Mouse (Mus musculus) midbrain, embryonic 10.5 days (tissue): ENCODE results near the gene Higd2a. TPM values are rescaled to one million over a fixed set of nuclear protein-coding genes. Genes with fewer than 3 reads are reported as not detected.

Experiments used
- DNase-seq: peaks from one replicate; pipeline ENCODE4 v3.0.0-alpha.2; 2017; ENCODE audit warnings: low spot score
- H3K27ac ChIP-seq: fragments of 300-500 bp; sonication (generic); replicated peaks from 2 replicates; pipeline ENCODE4 v1.5.1; 2016; ENCODE audit warnings: mild to moderate bottlenecking
- H3K27me3 ChIP-seq: fragments of 300-500 bp; sonication (generic); 2 replicates; pipeline ENCODE4 v1.6.1; 2016; ENCODE audit warnings: low read depth, mild to moderate bottlenecking; ENCODE audit not compliant: poor library complexity, severe bottlenecking
- H3K36me3 ChIP-seq: fragments of 300-500 bp; sonication (generic); 2 replicates; pipeline ENCODE4 v1.6.1; 2016; ENCODE audit warnings: mild to moderate bottlenecking, moderate library complexity
- H3K4me1 ChIP-seq: fragments of 300-500 bp; sonication (generic); 2 replicates; pipeline ENCODE4 v1.6.1; 2016
- H3K4me3 ChIP-seq: fragments of 300-500 bp; sonication (generic); 2 replicates; pipeline ENCODE4 v1.5.1; 2016; ENCODE audit warnings: mild to moderate bottlenecking, moderate library complexity
- H3K9me3 ChIP-seq: fragments of 300-500 bp; sonication (generic); replicated peaks from 2 replicates; pipeline ENCODE4 v1.6.1; 2016; ENCODE audit warnings: mild to moderate bottlenecking
- WGBS: fragments of 180-500 bp; shearing (Covaris S2); methylation state at CpG from one replicate; pipeline ENCODE4 v1.1.7; 2016; 5-methylcytosine and 5-hydroxymethylcytosine counted together
- polyA plus RNA-seq: library from polyadenylated mRNA; unstranded; fragments of >200 nt; fragmentation: Nextera tagmentation; extraction: Ambion mirVana; gene quantifications from 2 replicates; pipeline ENCODE4 v1.2.1, GENCODE M21; 2016

Higd2a gene
- polyA plus RNA-seq, 1 experiment from 2014 or later = 156 TPM

DNA sequence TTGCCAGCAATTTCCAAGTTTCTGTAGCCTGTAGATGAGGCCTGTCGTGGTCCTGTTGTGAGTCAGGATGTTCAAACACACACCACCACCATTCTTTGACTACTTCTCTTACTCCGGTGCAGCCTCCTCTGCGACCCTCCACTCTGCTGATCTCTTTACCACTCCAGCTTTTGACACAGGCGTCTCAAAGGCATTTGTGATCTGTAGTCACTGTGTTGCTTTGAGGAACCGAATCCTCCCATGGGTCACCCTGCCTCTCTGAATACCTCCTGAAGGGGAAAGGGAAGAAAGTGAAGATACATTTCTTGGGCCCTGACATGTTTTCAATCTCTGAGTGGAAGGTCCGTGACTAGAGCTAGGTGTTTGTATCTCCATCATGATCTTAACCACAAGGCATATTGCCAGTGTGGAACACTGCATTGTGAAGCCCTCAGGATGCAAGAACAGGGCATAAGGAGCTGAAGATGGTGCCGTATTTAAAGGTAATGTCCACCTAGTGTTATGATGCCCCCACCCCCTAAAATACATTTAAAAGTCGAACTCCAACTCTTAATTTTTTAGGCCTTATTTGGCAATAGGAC lies 1.9 kb downstream of the Higd2a start:
- H3K4me1 ChIP-seq = peaks cover 26% of the 10 kb centered on the region
- 90% methylated on average over 8 of the region's 8 CpGs for WGBS
- H3K36me3 ChIP-seq = peaks cover 26% of the 10 kb centered on the region
- no peak overlapping the region for H3K27ac ChIP-seq
- 0 out of 2 replicates have a peak overlapping the region, but pooled peaks have one; percentile 93 for H3K4me3 ChIP-seq
- no peaks in the 10 kb centered on the region for H3K27me3 ChIP-seq
- H3K9me3 ChIP-seq = no peaks in the 10 kb centered on the region
- no peak for DNase-seq

DNA sequence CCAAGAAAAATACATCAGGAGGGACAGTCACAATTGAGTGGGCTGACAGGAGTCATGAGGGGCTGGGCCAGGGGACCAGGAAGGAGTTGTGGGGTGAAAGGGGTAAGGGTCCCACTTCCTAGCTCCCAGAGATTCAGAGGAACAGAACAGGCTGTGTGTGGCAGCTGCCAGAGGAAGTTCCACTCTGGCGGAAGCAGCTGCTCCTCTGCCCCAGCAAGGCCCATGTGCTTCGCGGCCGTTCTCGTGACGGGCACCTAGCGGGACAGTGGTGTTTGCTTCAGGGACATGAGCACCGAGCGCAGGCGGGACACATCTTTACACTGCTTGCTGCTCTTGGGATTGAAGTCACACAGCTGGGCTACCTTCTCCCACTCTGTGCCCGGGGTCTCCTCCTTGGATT lies 3.6 kb downstream of the Higd2a start:
- Histone ChIP-seq H3K4me3 (no peak overlapping the region), H3K27ac (no peak overlapping the region), H3K4me1 (peaks cover 22% of the 10 kb centered on the region), H3K27me3 (no peaks in the 10 kb centered on the region), H3K9me3 (no peaks in the 10 kb centered on the region), H3K36me3 (peaks cover 17% of the 10 kb centered on the region)
- 87% methylated on average over 11 of the region's 11 CpGs for WGBS
- no peak for DNase-seq

DNA sequence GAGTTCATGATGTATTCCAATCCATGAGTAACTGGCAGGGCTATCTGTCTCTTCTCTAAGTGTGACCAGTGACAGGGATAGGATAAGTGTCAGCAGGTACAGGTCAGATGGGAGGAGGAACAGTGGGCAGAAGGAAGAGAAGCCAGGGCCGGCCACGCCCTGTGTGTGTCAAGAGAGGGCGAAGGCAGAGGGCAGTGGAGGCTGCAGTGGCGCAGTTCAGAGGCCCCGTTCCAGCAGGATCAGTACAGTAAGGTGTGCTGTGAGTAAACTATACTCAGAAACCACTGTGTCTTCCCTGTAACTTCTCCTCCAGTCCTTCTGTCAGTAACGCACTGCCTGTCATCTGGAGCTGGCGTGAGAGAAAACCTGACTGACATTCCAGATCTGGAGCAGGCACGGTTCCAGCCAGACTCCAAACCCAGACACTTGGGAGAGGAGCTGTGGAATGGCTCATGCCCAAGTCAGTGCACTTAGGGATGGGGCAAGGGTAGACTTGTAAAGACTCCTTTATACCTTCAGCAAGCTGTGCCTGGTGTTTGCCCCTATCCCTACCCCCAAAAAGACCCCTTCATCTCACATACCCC lies 6.2 kb downstream of the Higd2a start:
- Histone ChIP-seq H3K27ac (no peak overlapping the region; the same call in 1 of the 2 replicates), H3K9me3 (0 out of 2 replicates have a peak, but pooled peaks cover 2% of the 10 kb centered on the region), H3K36me3 (peaks cover 27% of the 10 kb centered on the region; the same call in 1 of the 2 replicates), H3K27me3 (peaks cover 4% of the 10 kb centered on the region; the same call in 1 of the 2 replicates), H3K4me1 (peaks cover 7% of the 10 kb centered on the region), H3K4me3 (no peak overlapping the region)
- 88% methylated on average over 8 of the region's 8 CpGs for WGBS
- no peak for DNase-seq

DNA sequence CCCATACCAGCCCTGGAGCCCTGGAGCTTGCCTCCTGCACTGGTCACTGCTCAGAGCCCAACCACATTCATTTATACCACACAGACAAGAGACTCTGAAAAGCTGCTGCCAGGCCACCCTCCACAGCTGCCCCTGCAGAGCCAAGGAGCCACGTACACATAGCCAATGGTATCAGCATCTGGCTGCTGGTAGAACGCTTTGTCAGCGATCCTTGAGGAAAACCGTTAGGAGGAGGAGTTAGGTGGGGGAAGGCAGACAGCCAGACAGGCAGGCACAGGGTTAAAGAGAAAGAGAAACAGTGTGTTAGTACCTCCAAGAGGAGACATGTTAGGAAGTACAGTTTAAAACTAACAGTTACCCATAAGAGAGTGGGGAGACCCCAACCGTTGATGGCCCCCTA lies 6.9 kb downstream of the Higd2a start:
- DNase-seq = no peak
- Histone ChIP-seq H3K9me3 (0 out of 2 replicates have a peak, but pooled peaks cover 2% of the 10 kb centered on the region), H3K4me1 (peaks cover under 1% of the 10 kb centered on the region; the same call in 1 of the 2 replicates), H3K27ac (no peak overlapping the region), H3K4me3 (no peak overlapping the region), H3K36me3 (peaks cover 27% of the 10 kb centered on the region; the same call in 1 of the 2 replicates), H3K27me3 (peaks cover 8% of the 10 kb centered on the region)
- whole genome bisulfite sequencing = 79% methylated on average over 5 of the region's 5 CpGs

DNA sequence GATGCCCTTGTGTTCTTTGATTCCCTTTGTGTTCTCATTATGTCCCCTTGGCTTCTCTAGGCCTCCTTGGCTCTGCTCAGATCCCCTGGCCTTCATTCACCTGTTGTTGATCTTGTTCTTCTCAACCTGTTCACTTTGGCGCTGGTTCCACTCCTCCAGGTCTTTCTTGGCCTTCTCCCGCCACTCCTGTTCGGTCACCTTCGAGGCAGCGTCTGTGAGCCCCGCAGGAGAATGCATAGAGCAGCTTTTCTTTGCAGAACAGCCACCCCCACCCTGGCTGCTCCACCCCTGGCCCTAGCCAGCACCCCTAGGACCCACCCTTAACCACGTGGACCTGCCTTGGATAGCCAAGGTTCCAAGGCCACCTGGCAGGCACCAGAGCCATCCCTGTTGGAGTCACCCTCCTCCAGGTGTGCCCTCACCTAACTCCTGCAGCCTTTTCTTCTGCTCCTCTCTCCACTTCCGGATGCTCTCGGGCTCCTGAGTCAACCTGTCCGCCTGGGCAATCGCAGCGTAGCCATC lies 8.7 kb downstream of the Higd2a start:
- no peak overlapping the region for H3K27ac ChIP-seq
- H3K36me3 ChIP-seq = peaks cover 25% of the 10 kb centered on the region; the same call in 1 of the 2 replicates
- DNase-seq = no peak
- H3K4me3 ChIP-seq = no peak overlapping the region
- H3K27me3 ChIP-seq = peaks cover 17% of the 10 kb centered on the region
- H3K4me1 ChIP-seq = peaks cover 12% of the 10 kb centered on the region
- 89% methylated on average over 12 of the region's 12 CpGs for WGBS
- 0 out of 2 replicates have a peak, but pooled peaks cover 2% of the 10 kb centered on the region for H3K9me3 ChIP-seq

DNA sequence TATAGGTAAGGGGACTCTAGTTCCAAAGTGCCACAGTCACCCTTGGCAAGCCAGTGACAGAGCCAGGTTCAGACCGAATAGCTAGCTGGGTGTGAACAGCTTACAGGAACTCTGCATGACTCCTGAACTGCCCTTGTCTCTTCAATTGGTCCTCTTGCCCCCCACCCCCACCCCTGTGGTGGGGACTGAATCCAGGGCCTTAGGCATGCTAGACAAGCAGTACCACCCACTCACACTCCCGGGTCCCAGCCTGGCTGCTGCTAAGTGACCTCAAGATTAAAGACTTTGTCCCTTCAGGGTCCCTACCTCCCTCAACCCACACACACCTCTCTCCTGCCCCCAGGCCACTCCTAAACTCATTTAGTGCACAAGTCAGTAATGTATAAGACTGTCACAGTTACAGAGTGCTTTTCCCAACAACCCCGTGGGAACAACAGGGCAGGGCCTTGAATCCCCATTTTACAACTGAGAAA lies 12.7 kb downstream of the Higd2a start:
- Histone ChIP-seq H3K4me1 (peaks cover 22% of the 10 kb centered on the region), H3K9me3 (0 out of 2 replicates have a peak, but pooled peaks cover 2% of the 10 kb centered on the region), H3K4me3 (no peak overlapping the region), H3K27me3 (peaks cover 50% of the 10 kb centered on the region), H3K27ac (no peak overlapping the region), H3K36me3 (peaks cover 19% of the 10 kb centered on the region; the same call in 1 of the 2 replicates)
- 67% methylated on average over 3 of the region's 3 CpGs for WGBS
- DNase-seq = no peak

DNA sequence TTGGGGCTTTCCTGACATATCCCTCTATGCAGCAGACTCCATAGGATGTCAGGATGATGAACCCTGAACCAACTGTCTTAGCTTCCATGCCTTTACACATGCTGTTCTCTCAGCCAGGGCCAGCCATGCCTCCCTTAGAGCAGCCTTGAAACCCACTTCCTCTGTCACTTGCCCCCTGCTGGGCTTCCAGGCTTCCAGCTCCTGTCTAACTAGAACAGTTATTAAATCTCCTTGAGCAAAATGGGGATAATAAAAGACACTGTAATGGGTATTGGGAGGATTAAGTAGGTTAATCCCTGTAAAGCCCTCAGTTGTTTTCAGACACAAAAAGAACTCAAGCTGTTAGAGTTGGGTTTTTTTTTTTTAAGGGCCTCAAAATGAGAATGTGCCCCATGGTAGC lies 13.5 kb downstream of the Higd2a start:
- H3K4me3 ChIP-seq = no peak overlapping the region
- peaks cover 23% of the 10 kb centered on the region for H3K4me1 ChIP-seq
- no peak for DNase-seq
- peaks cover 12% of the 10 kb centered on the region; the same call in 1 of the 2 replicates for H3K36me3 ChIP-seq
- H3K27me3 ChIP-seq = peaks cover 56% of the 10 kb centered on the region
- H3K9me3 ChIP-seq = 0 out of 2 replicates have a peak, but pooled peaks cover 2% of the 10 kb centered on the region
- H3K27ac ChIP-seq = no peak overlapping the region

DNA sequence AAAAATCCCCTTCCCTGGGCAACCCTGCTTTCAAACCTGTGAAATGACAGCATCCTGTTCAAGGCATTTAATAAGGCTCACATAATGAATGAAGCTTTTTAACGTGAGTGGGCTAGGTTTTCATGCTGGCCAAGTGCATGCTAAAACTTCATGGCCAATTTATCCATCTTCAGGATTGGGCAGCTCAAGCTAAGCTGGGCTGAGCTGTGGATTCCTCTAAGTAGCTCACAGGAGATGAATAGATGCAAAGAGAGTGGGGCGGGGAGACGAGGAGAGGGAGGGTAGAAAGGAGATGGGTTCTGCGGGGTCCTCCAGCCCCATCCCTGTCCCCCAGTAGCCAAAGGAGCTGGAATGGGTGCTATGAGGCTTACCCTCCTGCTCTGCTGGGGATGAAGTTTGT lies 14.2 kb downstream of the Higd2a start:
- Histone ChIP-seq H3K36me3 (peaks cover 6% of the 10 kb centered on the region; the same call in 1 of the 2 replicates), H3K27ac (no peak overlapping the region), H3K4me3 (no peak overlapping the region), H3K4me1 (peaks cover 30% of the 10 kb centered on the region), H3K27me3 (peaks cover 64% of the 10 kb centered on the region), H3K9me3 (no peaks in the 10 kb centered on the region)
- no peak for DNase-seq
- WGBS = 40% methylated on average over 4 of the region's 4 CpGs

DNA sequence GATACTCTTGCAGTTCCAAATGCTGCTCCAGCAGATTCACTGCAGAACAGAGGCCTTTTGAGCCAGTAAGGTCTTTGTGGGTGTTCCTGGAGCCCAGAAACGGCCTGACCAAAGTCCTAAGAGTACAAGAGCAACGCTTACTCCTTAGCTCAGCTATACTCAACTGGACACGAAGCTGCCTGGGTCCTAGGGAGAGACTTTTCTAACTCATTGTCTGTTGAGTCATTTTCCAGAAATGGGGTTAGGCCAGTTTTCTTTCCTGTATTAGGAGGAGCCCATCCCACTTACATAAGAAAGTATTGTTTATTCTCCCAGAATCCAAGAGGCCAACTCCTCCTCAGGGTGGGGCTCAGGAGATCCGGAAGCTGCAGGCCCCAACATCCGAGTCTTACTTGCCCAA lies 15.4 kb downstream of the Higd2a start:
- Histone ChIP-seq H3K36me3 (no peaks in the 10 kb centered on the region), H3K9me3 (no peaks in the 10 kb centered on the region), H3K4me1 (peaks cover 36% of the 10 kb centered on the region), H3K27me3 (peaks cover 76% of the 10 kb centered on the region), H3K4me3 (no peak overlapping the region), H3K27ac (no peak overlapping the region)
- 78% methylated on average over 5 of the region's 5 CpGs for WGBS
- DNase-seq = no peak

DNA sequence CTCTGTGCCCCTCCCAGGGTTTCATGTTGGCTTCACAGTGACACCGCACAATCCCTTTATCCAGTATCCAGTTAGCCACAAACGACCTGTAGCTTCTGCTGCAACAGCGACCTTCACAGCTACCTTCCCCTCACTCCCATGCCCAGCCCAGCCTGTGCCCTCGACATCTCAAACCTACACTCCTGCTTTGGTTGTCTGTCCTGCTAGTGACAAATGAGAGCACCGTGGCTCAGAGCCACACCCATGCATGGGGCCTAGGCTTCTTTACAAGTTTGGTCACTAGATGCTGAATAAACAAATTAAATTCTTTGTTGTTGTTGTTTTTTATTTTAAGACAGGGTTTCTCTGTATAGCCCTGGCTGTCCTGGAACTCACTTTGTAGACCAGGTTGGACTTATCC lies 17.2 kb downstream of the Higd2a start:
- no peak for DNase-seq
- WGBS = 80% methylated on average over 5 of the region's 5 CpGs
- Histone ChIP-seq H3K27ac (no peak overlapping the region), H3K4me3 (no peak overlapping the region), H3K36me3 (no peaks in the 10 kb centered on the region), H3K27me3 (peaks cover 70% of the 10 kb centered on the region), H3K4me1 (peaks cover 50% of the 10 kb centered on the region), H3K9me3 (no peaks in the 10 kb centered on the region)

DNA sequence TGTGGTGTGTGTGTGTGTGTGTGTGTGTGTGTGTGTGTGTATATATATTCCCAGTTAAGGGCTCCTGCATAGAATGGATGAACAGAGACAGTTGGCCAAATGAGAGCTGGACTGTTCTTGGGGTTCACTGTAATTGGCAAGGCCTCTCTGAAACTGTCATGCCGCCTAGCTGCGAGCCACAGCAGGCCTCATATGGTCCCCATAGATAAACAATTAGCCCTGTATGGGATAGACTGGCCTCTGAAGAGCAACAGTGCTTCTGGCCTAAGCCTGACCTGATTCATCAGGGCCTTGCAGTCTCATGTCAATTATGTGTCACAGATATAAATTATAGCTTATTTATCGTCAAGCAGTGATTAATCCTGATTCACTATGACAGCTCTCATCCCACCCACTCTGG lies 18.0 kb downstream of the Higd2a start:
- Histone ChIP-seq H3K4me3 (no peak overlapping the region), H3K27me3 (peaks cover 65% of the 10 kb centered on the region), H3K36me3 (no peaks in the 10 kb centered on the region), H3K9me3 (no peaks in the 10 kb centered on the region), H3K27ac (no peak overlapping the region), H3K4me1 (peaks cover 45% of the 10 kb centered on the region)
- DNase-seq = no peak
- WGBS = 84% methylated on average over 3 of the region's 3 CpGs

DNA sequence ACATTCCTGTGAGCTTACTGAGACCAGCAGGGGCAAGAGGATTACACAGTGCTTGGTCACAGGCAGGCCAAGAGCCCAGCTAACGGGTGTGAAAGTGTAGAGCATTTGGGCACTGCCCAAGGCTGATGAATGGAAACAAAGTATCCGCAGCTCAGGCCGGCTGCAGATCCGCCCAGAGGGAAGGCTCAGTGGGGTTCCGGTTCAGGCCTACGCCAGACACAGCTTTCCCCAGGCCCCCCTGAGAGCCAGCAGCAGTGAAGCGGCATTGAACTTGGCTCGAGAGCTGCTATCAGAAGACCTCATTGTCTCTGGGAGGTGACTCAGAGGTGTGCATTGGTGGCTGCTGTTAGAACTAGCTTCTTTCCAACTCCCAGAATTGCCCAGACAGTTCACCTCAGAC lies 18.7 kb downstream of the Higd2a start:
- H3K4me1 ChIP-seq = peaks cover 38% of the 10 kb centered on the region
- H3K36me3 ChIP-seq = no peaks in the 10 kb centered on the region
- H3K4me3 ChIP-seq = no peak overlapping the region
- peaks cover 65% of the 10 kb centered on the region for H3K27me3 ChIP-seq
- H3K9me3 ChIP-seq = no peaks in the 10 kb centered on the region
- no peak for DNase-seq
- H3K27ac ChIP-seq = no peak overlapping the region
- 10% methylated on average over 8 of the region's 8 CpGs for WGBS

DNA sequence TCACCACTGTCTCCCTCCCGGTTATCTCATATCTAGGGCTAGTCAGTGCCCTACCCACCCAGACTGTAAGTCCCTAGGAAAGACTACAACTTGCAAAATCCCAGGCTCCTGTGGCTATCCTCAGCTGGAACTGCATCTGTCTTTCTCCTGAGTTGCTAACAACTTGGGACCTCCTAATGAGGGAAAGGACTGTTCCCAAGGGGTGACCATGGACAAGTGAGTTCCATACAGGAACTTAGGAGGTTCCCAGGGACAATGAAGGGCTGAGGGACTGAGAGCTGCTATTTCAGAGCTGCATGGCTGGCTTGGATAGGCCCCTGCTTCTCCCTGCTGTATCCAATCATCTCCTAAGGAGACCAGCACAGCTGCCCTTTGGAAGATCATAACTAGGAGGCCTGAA lies 19.3 kb downstream of the Higd2a start:
- no peak overlapping the region for H3K4me3 ChIP-seq
- no peaks in the 10 kb centered on the region for H3K9me3 ChIP-seq
- H3K27ac ChIP-seq = no peak overlapping the region
- 19% methylated on average over 1 of the region's 1 CpGs for whole genome bisulfite sequencing
- peaks cover 32% of the 10 kb centered on the region for H3K4me1 ChIP-seq
- H3K36me3 ChIP-seq = no peaks in the 10 kb centered on the region
- peaks cover 64% of the 10 kb centered on the region for H3K27me3 ChIP-seq
- no peak for DNase-seq
